Mouse (Mus musculus) monocyte, adult 5-6 weeks (primary cell): ENCODE results near the gene Tmem51. TPM values are rescaled to one million over a fixed set of nuclear protein-coding genes. Genes with fewer than 3 reads are reported as not detected.
A peak's percentile ranks its signal among the peaks of the same experiment; 100 is the strongest.

Source experiments
- ATAC-seq: fragments of 153-309, 156-312 bp; replicated peaks from 2 replicates; pipeline ENCODE4 v1.8.0; 2017; ENCODE audit warnings: mild to moderate bottlenecking; ENCODE audit not compliant: low TSS enrichment, insufficient number of reproducible peaks, severe bottlenecking, poor library complexity, low FRiP score
- total RNA-seq: library from RNA; stranded (forward); fragments of 200-1000, 200-491, 200-594 nt; gene quantifications from 3 replicates; pipeline ENCODE4 v1.2.3, GENCODE M21; 2017

The Tmem51 gene
- total RNA-seq: 57.2 to 77.8 TPM (median 58.7 TPM) in 3 replicates

DNA sequence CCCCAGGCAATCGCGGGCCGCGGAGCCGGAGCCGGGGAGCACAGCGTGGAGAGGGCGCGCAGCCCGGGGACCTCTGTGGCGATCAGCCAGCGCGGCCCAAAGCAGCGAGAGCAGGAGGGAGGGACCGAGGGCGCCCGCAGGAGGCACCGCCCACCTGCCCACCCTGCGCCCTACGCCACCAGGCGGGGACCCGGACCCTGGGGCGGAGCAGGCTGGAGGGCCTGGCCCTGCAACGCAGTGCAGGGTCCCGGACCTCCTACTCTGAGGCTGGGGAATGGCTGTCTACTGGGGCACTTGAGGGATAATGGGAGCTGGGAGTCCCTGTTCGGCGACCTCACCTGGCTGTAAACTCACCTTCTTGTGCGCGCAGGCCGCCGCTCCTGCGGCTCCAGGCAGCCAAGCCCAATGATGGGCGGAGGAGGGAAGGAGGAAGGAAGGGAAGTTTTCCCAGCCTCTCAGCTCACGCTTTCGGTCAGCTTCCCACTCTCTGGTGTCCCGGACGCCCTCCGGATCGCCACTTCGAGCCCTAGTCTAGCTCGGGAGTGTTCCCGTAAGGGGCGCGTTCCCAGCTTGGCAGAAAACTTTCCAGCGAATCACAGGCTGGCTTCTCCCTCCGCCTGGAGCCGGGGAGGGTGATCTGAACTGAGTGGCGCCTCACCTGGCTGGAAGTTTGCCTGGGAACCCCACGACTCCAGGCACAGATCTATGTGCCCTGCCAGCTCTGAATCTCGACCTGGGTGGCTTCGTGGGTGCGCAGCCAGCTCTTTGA is at the start of gene Tmem51:
Gene Tmem51, minus strand, starts transcription at position 174 of the 769 bp plus-strand sequence.
- no peak for ATAC-seq

DNA sequence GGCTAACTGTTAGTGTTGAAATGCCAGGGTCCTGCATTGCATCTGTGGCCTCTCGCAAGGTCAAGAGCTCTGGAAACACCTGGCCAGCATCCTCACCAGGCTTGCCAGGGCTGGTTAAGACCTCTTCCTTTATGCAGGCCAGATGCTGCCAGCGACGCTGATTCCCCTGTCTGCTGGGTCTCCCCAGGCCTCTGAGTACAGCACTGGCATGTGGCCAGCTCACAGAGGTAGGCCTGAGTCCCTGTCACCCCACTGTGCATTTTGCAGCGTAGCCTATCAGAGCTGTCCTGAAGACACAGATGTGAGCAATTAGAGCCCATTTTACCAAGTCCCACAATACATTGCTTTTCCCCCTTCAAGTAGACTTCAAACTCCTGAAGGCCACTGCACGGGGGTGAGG is 46.1 kb upstream of the Tmem51 start:
- ATAC-seq: no peak

DNA sequence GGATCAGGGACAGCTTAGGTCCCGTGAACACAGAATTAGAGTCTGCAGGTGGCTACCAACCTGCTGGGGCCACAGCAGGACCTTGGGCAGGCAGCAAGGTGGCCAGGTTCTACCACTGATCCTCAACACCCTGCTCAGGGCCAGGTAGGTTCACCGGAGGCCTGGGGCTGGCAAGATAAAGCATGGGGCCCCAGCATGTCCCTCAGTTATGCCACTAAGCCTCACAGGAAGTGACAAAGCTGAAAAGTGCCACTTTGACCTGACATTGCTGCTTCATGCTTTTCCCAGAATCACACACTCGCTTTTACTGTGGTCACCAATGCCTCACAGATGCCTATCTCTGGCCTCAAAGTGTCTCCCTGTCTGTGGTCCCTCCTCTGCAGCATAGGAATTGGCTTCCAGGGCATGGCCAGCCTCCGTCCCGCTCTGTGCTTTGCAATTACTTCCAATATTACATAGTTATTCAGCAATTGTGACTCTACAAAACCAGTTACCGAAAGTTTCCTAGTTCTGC is 43.2 kb upstream of the Tmem51 start:
- ATAC-seq: no peak

DNA sequence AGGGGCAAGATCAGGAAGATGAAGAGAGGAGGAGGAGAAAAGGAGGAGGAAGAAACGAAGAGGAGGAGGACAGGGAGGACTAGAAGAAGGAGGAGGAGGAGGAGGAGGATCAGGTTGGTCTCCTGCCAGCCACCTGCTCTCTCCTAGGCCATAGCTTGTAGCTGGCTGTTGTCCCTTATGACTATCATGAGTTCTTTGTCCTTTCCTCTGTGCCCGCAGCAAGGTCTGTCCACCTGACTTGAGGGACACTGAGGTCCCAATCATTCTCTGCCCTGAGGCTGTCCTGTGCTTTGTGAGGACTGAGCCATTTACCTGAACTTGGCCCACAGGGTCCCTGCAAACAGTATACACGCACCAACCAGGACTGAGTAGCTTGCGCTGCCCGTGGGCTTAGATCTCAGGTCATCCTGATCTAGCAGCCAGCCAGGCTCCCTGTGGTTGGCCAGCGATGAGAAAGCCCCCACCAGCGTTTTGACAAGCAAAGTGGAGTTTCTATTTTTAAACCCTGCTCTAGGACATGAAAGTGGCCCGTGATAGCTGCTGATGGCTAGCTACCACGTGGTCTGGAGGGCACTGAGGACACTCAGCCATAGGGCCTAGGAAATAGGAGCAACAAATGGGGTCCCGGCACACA is 42.7 kb upstream of the Tmem51 start:
- ATAC-seq: no peak

DNA sequence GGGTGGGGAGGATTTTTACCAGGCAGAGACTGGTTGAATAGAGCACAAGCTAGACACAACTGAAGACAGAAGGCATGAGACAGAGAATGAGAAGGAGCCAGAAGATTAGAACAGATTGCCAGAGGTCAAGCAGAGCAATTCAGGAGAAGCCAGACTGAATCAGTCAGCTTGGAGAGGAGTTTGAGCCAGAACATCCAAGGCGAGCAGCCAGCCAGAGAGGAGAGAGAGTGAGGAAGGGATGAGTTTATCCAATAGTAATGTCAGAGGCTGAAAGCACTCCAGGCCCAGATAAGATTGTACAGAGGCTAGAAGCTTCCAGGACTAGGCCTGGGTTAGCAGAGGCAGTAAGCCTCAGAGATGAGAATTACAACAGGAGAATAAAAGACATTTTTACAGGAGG is 37.1 kb upstream of the Tmem51 start:
- ATAC-seq: no peak

DNA sequence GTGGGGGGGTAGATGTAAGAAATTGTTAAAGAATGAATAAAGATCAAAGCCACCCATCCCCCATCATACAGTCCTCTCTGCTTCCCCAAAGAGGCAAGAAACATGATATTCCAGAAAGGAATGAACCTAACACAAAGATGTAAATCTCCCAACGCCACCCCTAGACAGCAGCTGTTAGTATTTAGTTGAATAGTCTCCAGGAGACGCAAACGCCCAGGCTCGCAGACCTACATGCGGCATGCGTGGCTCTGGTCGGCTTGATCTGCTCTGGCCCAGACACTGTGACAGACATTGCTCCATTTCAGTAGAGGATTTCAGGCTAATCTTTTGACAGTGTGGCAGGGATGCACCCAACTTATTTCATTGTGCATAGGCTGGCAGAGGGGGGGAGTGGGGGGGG is 34.4 kb upstream of the Tmem51 start:
- ATAC-seq: no peak

DNA sequence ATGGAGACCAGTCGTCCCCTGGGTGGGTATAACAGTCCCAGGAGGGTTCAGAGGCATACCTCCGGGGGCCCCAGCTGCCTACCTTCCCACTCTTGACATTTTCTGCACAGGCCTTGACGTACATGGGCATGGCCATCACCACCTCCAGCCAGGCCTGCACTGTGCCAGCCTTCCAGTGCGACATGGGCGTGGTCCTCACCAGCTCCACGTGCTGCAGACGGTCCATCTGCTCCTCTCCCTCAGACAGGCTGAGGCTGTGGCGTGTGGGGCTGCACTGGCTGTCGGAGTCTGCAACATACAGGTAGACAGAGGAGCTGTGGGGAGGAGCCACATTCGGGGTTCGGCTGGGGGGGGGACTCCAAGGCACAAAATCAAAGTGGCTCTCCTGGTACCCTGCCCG is 33.9 kb upstream of the Tmem51 start:
- ATAC-seq: no peak

DNA sequence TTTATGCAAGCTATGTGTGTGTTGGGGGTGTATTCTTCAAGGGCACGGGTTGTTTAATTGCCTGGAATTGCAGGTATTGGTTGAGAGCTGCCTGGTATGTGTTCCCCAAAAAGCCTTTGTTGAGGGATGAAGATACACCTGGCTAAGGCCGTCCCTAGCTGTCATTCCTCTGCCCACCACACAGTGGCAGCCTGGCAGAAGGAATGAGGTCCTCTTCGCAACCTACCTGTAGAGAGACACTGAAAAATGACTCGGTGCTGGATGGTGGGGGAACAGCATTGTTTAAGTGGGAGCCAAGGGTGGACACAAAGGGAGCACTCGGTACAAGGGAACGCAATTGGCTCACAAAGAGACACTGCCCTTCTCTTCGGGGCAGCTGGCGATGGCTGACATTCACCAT is 29.2 kb upstream of the Tmem51 start:
- ATAC-seq: no peak

DNA sequence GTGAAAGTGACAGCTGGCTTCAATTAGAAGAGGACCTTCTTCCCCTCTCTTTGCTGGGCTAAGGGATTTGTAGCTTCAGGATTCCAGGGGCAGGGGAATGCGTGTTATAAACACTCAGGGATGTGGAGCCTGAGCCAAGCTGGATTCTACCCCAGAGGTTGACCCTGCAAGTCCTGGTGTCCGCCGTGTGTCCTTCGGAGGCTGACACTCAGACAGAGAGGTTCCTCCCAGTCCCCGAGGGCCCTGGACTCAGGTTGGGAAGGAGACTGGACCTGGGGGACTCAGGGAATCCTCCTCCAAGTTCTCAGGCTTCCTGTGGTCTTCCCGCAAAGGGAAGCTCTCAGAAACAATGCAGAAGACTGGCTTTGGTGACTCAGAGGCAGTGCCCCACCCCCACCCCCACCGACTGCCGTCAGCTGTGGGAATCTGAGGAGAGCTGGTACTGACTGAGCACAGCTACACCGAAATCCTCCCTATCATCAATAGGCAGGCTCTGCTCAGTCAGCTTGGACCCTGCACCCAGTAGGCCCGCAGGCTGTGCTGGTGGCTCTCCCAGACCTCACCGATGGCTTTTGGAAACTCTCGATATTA is 19.1 kb upstream of the Tmem51 start:
- ATAC-seq: no peak

DNA sequence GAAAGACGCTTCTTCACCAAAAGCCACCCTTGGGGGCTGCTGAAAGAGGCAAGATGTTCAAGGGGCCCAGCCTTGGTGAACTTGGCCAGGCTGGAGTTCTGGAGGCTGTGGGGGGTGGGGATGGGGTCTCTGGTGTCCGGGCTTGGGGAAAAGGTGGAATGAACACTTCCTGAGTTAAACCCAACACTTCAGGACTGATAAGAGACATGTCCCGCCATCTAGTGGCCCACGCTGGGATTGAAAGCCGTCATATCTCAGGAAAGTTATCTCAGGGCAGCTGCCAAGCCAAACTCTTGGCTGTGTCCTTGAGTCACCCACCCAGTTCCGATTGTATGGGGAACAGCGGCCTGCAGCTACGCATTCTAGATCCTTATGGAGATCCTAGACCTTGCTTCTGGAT is 14.2 kb upstream of the Tmem51 start:
- ATAC-seq: peak; percentile 66

DNA sequence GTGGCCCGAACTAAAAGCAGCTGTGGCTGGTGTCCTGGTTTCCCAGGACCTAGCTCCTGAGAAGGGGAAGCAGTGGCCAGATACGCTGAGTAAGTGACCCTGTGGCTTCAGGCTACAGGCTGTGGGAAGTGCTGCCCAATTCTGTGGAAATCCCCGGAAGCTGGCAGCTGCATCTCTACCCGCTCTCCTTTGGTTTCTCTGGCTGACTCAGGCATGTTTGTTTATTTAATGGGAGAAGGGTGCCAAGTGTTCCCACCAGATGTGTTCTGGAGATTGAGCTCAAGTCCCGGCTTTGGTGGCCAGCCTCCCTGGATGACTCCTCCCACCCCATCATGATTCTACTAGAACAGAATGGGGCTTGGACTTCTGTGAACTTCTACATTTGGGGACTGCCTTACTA is 13.8 kb upstream of the Tmem51 start:
- ATAC-seq: peak; percentile 55

DNA sequence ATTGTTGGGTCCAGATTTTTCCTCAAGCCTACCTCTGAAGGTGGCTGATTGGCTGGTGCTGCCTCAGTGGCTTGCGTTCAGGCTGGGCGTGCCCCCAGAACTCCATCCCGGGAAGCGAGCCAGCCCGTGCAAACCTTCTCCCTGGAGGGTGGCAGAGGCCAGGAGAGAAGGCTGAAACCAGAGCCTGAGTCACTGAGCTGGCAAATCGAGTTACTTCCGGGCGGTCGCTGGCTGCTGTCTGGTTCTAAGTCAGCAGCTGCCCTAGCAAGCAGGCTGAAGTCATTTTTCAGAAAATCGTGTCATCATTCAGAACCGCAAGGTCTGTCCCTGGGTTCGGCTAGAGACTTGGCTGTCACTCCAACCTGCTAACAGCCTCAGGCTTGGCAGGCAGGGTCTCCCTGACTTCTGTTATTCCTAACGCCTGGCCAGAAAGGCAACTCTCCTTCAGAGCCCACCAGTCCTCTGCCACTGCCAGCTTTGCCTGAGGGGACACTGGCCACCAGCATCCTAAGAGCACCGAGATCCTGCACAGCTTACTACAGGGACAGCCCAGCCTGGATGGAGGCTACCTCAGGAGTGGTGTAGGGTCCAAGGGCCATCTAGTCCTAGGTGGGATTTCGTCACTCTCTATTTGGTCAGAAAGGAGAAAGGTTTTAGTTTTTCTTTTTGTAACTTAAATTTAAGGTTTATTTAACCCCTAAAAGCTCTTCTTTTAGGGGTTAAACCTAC is 11.6 kb upstream of the Tmem51 start:
- no peak for ATAC-seq

DNA sequence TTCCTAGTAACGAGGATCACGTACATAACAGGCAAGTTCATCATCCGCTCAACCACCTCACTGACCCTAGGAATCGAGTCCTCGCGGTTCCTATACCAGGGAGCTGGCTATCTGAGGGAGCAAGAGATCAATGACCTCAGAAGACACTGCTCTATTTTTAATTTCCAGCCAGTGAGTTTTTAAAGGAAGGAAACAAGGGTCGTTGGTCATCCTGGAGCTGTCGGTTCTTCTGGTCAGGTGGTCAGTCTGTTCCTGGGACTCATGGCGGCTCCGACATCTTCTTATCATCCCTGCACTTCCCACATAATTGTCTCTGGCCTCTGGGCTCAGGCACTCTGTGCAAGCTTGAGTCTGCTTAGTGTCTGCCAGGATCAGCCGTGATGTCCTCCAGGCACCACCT is 10.3 kb upstream of the Tmem51 start:
- no peak for ATAC-seq

DNA sequence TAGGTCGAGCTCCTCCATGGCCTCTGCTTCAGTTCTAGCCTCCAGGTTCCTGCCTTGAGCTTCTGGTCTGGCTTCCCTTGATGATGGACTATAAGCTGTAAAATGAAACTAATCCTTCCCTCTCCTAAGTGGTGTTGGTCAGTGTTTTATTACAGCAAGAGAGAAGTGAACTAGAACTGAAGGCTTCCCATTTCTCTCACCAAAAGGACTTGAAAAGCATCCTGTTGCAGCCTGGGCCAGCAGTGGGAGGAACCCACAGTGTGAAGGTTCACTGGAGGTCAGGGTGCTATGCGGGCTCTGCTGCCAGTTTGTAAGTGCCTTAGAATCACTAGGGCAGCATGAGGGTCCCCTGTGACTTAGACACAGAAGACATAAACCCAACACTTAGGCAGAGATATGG is 7.0 kb upstream of the Tmem51 start:
- ATAC-seq: peak; percentile 52; the same call in 1 of the 2 replicates

DNA sequence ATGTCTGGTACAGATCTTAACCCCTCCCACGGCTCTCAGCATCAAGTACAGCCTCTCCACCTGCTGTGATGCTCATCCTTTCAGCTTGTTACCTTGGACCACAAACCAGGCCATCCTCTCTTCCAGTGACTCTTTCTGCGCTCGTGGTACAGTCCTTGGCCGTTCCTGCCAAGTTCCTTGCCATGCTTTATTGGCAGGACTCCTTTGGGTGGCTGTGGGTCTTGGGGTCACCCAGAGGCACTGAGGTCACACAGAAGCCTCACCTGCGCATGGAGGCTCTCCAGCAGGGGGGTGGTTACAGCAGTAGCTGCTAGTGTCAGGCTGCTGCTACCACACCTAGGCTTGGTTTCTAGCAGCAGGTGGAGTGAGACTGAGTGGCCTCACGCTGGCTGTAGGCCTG is 5.9 kb upstream of the Tmem51 start:
- no peak for ATAC-seq

DNA sequence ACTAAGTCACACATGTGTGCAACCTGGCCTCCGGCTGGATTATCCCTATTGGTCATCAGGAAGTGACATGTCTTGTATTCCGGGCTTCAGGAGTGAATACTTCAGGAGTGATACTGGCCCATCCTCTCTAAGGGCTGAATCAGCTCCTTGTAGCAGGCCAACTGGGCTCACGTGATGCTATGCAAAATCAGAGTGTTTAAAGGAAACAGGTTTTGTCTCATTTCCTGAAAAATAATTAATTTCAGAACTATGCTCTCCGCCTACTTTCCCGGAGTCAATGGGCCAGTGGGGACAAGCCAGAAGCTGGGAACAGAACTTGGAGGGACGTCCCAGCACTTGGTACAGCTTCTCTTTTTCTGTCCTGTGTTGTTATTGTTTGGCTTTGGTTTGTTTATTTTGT is 4.7 kb upstream of the Tmem51 start:
- ATAC-seq: no peak

DNA sequence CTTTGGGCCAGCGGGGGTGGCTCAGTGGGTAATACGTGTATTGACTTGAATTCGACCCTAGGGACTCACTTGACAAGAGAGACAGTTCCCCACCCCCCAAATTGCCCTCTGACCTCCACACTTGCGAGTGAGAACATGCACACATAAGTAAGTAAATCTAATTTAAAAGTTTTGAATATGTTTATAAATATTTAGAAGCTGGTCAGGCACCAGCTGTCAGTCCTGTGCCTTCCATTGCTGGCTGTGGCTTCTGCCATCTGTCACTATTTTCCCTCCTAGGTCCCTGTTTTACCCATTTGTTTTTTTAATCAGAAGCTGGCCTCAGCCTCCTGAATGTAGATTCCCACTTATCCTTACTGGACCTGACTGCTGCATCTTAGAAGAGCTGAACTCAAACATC is 4.3 kb upstream of the Tmem51 start:
- ATAC-seq: no peak

DNA sequence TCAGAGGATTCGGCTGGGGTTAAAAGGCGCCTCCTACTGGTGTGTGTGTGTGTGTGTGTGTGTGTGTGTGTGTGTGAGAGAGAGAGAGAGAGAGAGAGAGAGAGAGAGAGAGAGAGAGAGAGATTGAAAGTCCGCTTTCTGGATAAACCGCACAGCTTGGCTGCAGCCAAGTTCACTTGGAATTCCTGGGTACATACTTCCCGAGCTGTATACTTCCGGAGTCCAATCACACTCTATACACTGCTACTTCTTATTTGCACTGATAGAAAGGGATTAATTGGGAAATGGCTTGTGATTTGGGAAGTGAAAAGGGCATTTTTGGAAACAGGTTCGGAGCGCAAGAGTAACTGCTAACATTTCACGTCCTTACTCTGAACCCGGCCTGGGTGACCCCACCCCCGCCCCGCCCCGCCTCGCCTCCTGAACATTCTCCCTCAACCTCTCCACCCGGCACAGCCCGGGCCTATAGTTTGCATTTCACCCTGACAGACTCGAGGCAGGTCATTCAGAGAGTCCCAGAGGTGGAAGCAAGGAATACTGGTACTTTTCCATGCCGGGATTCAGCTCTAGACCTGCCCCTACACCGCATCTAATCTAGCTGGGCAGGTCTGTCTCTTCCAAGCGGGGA is 946 bp upstream of the Tmem51 start:
- ATAC-seq: no peak

DNA sequence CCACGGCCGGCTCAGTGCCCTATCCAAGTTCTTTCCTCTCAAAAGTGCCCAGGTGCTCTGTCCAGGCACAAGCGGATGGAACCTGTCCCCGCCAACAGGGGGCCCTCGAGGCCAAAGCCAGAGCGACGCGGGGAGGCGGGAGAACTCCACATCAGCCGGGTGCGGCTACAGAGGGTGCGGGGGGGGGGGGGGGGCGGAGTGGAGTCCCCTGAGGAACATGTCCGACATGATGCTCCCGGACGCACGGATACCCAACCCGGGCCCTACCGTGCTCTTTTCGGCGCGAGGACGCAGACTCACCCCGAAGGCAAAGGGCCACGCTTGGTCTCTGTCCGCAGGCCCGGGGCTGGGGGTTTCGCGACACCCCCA is 358 bp downstream of the Tmem51 start:
- ATAC-seq: peak; percentile 41; the same call in 1 of the 2 replicates
